Comparison of ENCODE assay signal across 15 mouse cellular contexts in the genomic region with DNA sequence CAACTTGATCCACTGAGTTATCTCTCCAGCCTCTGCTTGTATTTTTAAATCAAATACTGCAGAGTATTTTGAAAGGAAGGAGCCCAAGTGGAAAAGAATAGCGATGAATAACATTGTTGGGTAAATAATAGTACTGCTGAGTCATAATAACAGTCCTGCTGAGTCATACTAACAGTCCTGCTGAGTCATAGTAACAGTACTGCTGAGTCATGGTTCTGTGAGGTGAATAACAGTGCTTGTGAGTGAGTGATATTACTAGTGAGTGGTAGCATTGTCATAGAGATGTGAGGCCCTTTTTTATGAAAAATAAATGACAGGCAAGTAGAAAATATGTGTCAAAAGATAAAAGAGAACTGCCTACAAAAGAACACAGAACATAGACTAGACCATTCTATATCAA. TPM values are rescaled to one million over a fixed set of nuclear protein-coding genes. Genes with fewer than 3 reads are reported as not detected.
DNase-seq lines count a peak whose midpoint lies in the region; ATAC-seq and TF ChIP-seq lines count a peak whose summit lies in the region.
"Had no signal": no experiment of that assay in that cellular context is flagged by ENCODE, and none has a peak within 500 bp of the region (broad histone marks: within the 10 kb centered on the region; RNA-seq: fewer than 3 reads in every experiment).

No protein-coding gene starts in this region.

- WGBS in liver, postnatal 0 days (ENCODE audit: insufficient replicate concordance) = 74% methylated on average over 1 of the region's 1 CpGs
- 71% methylated on average over 1 of the region's 1 CpGs for WGBS in stomach, postnatal 0 days
- 77% methylated on average over 1 of the region's 1 CpGs for WGBS in heart, embryonic 10.5 days

- H3K4me2 ChIP-seq in liver, postnatal 0 days (ENCODE audit: low read depth, low read length) = no peak overlapping the region
- no peak overlapping the region for H3K4me2 ChIP-seq in stomach, postnatal 0 days (replicated peaks; ENCODE audit: low read depth)
- H3K4me2 ChIP-seq: neural tube, embryonic 12.5 days had no signal

- no peaks in the 10 kb centered on the region for H3K27me3 ChIP-seq in liver, postnatal 0 days (ENCODE audit: insufficient read depth, low read length)
- no peaks in the 10 kb centered on the region; the same call in 1 of the 2 replicates for H3K27me3 ChIP-seq in G1E (ENCODE audit: insufficient read depth, low read length)
- no peaks in the 10 kb centered on the region for H3K27me3 ChIP-seq in stomach, postnatal 0 days (ENCODE audit: control insufficient read depth, insufficient read depth, low read length)
- H3K27me3 ChIP-seq in heart, embryonic 10.5 days (ENCODE audit: insufficient read depth, poor library complexity, severe bottlenecking) = no peaks in the 10 kb centered on the region
- H3K27me3 ChIP-seq: hindbrain, embryonic 13.5 days; neural tube, embryonic 12.5 days had no signal

- no peak overlapping the region for H3K9ac ChIP-seq in liver, postnatal 0 days (replicated peaks)
- no peak overlapping the region for H3K9ac ChIP-seq in stomach, postnatal 0 days (ENCODE audit: low read length)
- H3K9ac ChIP-seq: neural tube, embryonic 12.5 days had no signal

- H3K4me1 ChIP-seq in liver, postnatal 0 days (ENCODE audit: insufficient read depth) = peaks cover 10% of the 10 kb centered on the region
- no peaks in the 10 kb centered on the region for H3K4me1 ChIP-seq in G1E (ENCODE audit: insufficient read depth, low read depth, low read length)
- no peaks in the 10 kb centered on the region for H3K4me1 ChIP-seq in stomach, postnatal 0 days (replicated peaks; ENCODE audit: control insufficient read depth, insufficient read depth)
- H3K4me1 ChIP-seq in heart, embryonic 10.5 days = peaks cover 33% of the 10 kb centered on the region

- peak; percentile 61 for TF ChIP-seq EP300 in liver, postnatal 0 days (IDR thresholded peaks at IDR 0.05; ENCODE audit: low read depth)
- no peak for TF ChIP-seq EP300 in stomach, postnatal 0 days (optimal IDR thresholded peaks at IDR 0.05)

- peak; percentile 61 for ATAC-seq in liver, postnatal 0 days
- peak; percentile 15; the same call in 1 of the 2 replicates for ATAC-seq in G1E (ENCODE audit: extremely low read depth, insufficient number of reproducible peaks, low FRiP score, poor library complexity, severe bottlenecking)
- ATAC-seq in stomach, postnatal 0 days (ENCODE audit: low FRiP score, low TSS enrichment) = peak; percentile 61
- ATAC-seq: lung, postnatal 0 days had no signal

- H3K4me3 ChIP-seq in liver, postnatal 0 days (ENCODE audit: low read depth, low read length) = no peak overlapping the region
- no peak overlapping the region for H3K4me3 ChIP-seq in G1E (ENCODE audit: low read depth, low read length)
- no peak overlapping the region for H3K4me3 ChIP-seq in stomach, postnatal 0 days (ENCODE audit: low read depth, low read length)
- no peak overlapping the region for H3K4me3 ChIP-seq in heart, embryonic 10.5 days
- H3K4me3 ChIP-seq: hindbrain, embryonic 13.5 days; megakaryocyte, embryonic 14.5 days; neural tube, embryonic 12.5 days had no signal

- no peak overlapping the region for H3K27ac ChIP-seq in liver, postnatal 0 days (ENCODE audit: low read depth)
- no peak overlapping the region for H3K27ac ChIP-seq in stomach, postnatal 0 days (replicated peaks)
- H3K27ac ChIP-seq in heart, embryonic 10.5 days = no peak overlapping the region
- H3K27ac ChIP-seq: neural tube, embryonic 12.5 days had no signal

- TF ChIP-seq CTCF in liver, postnatal 0 days (IDR thresholded peaks at IDR 0.05; ENCODE audit: low read depth) = no peak
- no peak for TF ChIP-seq CTCF in G1E (IDR thresholded peaks at IDR 0.05; ENCODE audit: low read depth, low read length)
- no peak for TF ChIP-seq CTCF in stomach, postnatal 0 days (IDR thresholded peaks at IDR 0.05; ENCODE audit: low read depth)

- H3K9me3 ChIP-seq in liver, postnatal 0 days (ENCODE audit: low read length) = 0 out of 2 replicates have a peak, but pooled peaks cover 4% of the 10 kb centered on the region
- peaks cover 4% of the 10 kb centered on the region for H3K9me3 ChIP-seq in G1E (replicated peaks)
- H3K9me3 ChIP-seq in stomach, postnatal 0 days (ENCODE audit: control insufficient read depth, low read length) = no peaks in the 10 kb centered on the region
- H3K9me3 ChIP-seq in heart, embryonic 10.5 days = no peaks in the 10 kb centered on the region
- H3K9me3 ChIP-seq: hindbrain, embryonic 13.5 days; neural tube, embryonic 12.5 days had no signal

- DNase-seq in liver, postnatal 0 days = no peak
- DNase-seq in liver = no peak
- no peak for DNase-seq in G1E (ENCODE audit: low spot score)
- peak; percentile 22 for DNase-seq in c-Kit-negative CD71-positive TER-119-positive erythroid progenitor cells, embryonic 14.5 days (ENCODE audit: low read depth, low spot score)
- no peak for DNase-seq in stomach, postnatal 0 days (ENCODE audit: low spot score)
- no peak for DNase-seq in lung, adult 18-20 months
- no peak for DNase-seq in heart, embryonic 10.5 days (ENCODE audit: low spot score)
- no peak for DNase-seq in adrenal gland, adult (ENCODE audit: inconsistent age in 2 of 2, low spot score in 1 of 2)
- DNase-seq: cerebellum, adult 9-10 months; embryo, embryonic 11 days; kidney, adult 11 months had no signal

- H3K36me3 ChIP-seq in liver, postnatal 0 days (replicated peaks; ENCODE audit: insufficient read depth, low read length) = no peaks in the 10 kb centered on the region
- H3K36me3 ChIP-seq in G1E (replicated peaks) = no peaks in the 10 kb centered on the region
- no peaks in the 10 kb centered on the region for H3K36me3 ChIP-seq in stomach, postnatal 0 days (ENCODE audit: control insufficient read depth, insufficient read depth, low read length)
- H3K36me3 ChIP-seq in heart, embryonic 10.5 days = no peaks in the 10 kb centered on the region
- H3K36me3 ChIP-seq: hindbrain, embryonic 13.5 days; neural tube, embryonic 12.5 days had no signal

RNA-seq across cellular contexts. Expression of a gene that starts 1.1 kb away (rescaled TPM):
- 1.3 and 1.5 TPM in 2 replicates for polyA plus RNA-seq in liver, postnatal 0 days (2015; fragmentation: Nextera tagmentation; extraction: Ambion mirVana)
- total RNA-seq in G1E (2014; fragmentation: Nextera tagmentation) (not detected in 2 replicates), G1E (2017) (0.11 and 0.17 TPM in 2 replicates)
- polyA plus RNA-seq in G1E (2012) = not detected in 2 replicates
- 0.08 and 0.33 TPM in 2 replicates for polyA plus RNA-seq in stomach, postnatal 0 days (2015; fragmentation: Nextera tagmentation; extraction: Ambion mirVana)
- 0.30 TPM in 1 of 2 replicates, not detected in the other for polyA plus RNA-seq in heart, embryonic 10.5 days (2016; fragmentation: Nextera tagmentation; extraction: Ambion mirVana)
